Mouse (Mus musculus) Muller cell, postnatal 12 days (primary cell): ENCODE measurements around the gene Tcf12.

ENCODE experiments used
- DNase-seq: peaks from one replicate; pipeline ENCODE4 v3.0.0-alpha.2; 2015; ENCODE audit errors: inconsistent ontology term

Gene Tcf12

GRCm38 (mm10) chr9:71805646-71806421 is 305.8 kb downstream of the Tcf12 start:
- DNase-seq = no peak

- DNase-seq = peak; percentile 51
These were observed 307.6 kb downstream of the Tcf12 start for GRCm38 (mm10) chr9:71804116-71804515.

DNA sequence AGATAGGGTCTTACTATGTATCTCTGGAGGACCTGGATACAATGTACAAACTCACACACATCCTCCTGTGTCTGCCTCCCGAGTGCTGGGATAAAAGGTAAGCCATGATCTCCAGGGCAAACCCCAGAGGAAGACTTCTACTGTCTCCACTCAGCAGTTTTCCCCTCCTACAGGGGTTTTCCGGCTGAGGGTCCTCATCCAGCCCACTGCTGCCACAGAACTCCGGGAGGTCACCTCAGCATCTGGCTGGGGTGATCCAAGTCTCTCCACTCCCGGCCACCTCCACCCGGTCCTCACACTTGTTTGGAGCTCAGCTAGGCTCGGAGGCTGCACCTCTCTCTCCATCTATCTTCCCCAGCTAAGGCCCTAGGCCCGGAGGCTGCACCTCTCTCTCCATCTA is 308.4 kb downstream of the Tcf12 start:
- no peak for DNase-seq

DNA sequence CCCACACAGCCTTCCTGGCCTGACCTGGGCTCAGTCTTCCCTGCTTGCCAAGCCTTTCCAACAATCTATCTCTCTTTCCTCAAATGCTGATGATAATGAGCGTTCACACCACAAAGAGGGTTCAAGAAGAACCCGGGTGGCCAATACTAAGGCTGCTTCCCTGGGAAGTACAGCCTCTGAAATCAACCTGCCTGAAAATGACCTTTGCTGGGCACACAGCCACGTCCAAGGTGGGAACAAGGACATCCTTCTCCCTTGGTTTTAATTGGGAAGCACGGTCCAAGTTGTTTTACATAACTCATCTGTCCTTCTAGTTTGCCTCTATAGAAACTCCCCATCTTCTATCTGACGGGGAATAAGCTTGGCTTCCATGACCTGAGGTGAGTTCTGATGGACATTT is 312.1 kb downstream of the Tcf12 start:
- no peak for DNase-seq

DNA sequence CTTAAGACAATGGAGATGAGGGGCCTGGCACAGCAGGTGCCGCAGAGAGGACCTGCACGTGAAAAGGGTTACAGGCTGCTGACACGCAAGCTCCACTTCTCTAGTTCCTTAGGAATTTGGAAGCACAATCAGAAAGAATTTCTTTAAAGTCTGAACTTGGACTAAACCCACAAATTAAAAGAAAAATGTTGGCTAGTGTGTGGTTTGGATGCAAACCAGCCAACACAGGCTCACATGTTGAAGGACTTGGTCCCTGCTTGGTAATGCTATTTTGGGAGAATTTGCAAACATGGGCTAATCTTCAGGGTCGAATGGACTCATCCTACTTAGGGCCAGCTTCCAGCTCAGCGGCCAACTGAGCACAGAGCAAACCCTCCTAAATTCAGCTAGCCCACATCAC is 313.5 kb downstream of the Tcf12 start:
- DNase-seq = peak; percentile 84
